Mouse (Mus musculus) heart, embryonic 14.5 days (tissue): ENCODE data around the gene Tmem260. TPM values are rescaled to one million over a fixed set of nuclear protein-coding genes. Genes with fewer than 3 reads are reported as not detected.

Experiments used
- ATAC-seq: fragments of 200-750 bp; cut with Nextera tagmentation; 2 replicates; pipeline ENCODE4 v1.8.0; 2017; ENCODE audit warnings: low read depth, moderate TSS enrichment; ENCODE audit not compliant: insufficient number of reproducible peaks, insufficient read depth, low FRiP score
- H3K27ac ChIP-seq, 2 experiments: fragments of 200-500 bp in 1 of 2; fragments of 300-500 bp in 1 of 2; sonication (generic) in 1 of 2; replicated peaks in 1 of 2; 2 replicates each; pipeline ENCODE4 v1.5.1; 2012 to 2014; ENCODE audit warnings: low read depth in 2 of 2, low read length in 2 of 2, control low read depth in 1 of 2, mild to moderate bottlenecking in 1 of 2, mixed read lengths in 1 of 2; ENCODE audit not compliant: control insufficient read depth in 1 of 2, insufficient read depth in 1 of 2
- H3K27me3 ChIP-seq: fragments of 300-500 bp; sonication (generic); 2 replicates; pipeline ENCODE4 v1.6.1; 2014; ENCODE audit warnings: mild to moderate bottlenecking, low read length, control low read depth; ENCODE audit not compliant: control insufficient read depth, insufficient read depth
- H3K36me3 ChIP-seq: fragments of 300-500 bp; sonication (generic); 2 replicates; pipeline ENCODE4 v1.6.1; 2014; ENCODE audit warnings: mild to moderate bottlenecking, control low read depth, low read length, mixed read lengths; ENCODE audit not compliant: control insufficient read depth, insufficient read depth
- H3K4me1 ChIP-seq, 2 experiments: fragments of 200-500 bp in 1 of 2; fragments of 300-500 bp in 1 of 2; sonication (generic) in 1 of 2; 2 replicates each; pipeline ENCODE4 v1.6.1; 2012 to 2014; ENCODE audit warnings: low read length in 2 of 2, control low read depth in 1 of 2, mixed read lengths in 1 of 2; ENCODE audit not compliant: control insufficient read depth in 2 of 2, insufficient read depth in 2 of 2
- H3K4me2 ChIP-seq: fragments of 300-500 bp; sonication (generic); 2 replicates; pipeline ENCODE4 v1.6.1; 2014; ENCODE audit warnings: mild to moderate bottlenecking, low read length
- H3K4me3 ChIP-seq, 2 experiments: fragments of 200-500 bp in 1 of 2; fragments of 300-500 bp in 1 of 2; sonication (generic) in 1 of 2; 2 replicates each; pipeline ENCODE4 v1.5.1; 2012 to 2014; ENCODE audit warnings: low read length in 2 of 2, mild to moderate bottlenecking in 2 of 2, control low read depth in 1 of 2, low read depth in 1 of 2, moderate library complexity in 1 of 2; ENCODE audit not compliant: control insufficient read depth in 1 of 2, insufficient read depth in 1 of 2
- H3K9ac ChIP-seq: fragments of 300-500 bp; sonication (generic); 2 replicates; pipeline ENCODE4 v1.6.1; 2014; ENCODE audit warnings: mild to moderate bottlenecking, low read length
- H3K9me3 ChIP-seq: fragments of 300-500 bp; sonication (generic); 2 replicates; pipeline ENCODE4 v1.6.1; 2016; ENCODE audit warnings: low read length, control low read depth; ENCODE audit not compliant: control insufficient read depth
- WGBS: fragments of 180-500 bp; shearing (Covaris S2); extraction: QIAGEN DNeasy Blood & Tissue Kit; methylation state at CpG from one replicate; pipeline ENCODE4 v1.1.7; 2014; 5-methylcytosine and 5-hydroxymethylcytosine counted together
- polyA plus RNA-seq: library from polyadenylated mRNA; unstranded; fragments of >200 nt; fragmentation: Nextera tagmentation; extraction: Ambion mirVana; gene quantifications from 2 replicates; pipeline ENCODE4 v1.2.1, GENCODE M21; 2014

Tmem260 gene
- 13.6 and 14.6 TPM in 2 replicates for polyA plus RNA-seq

GRCm38 (mm10) chr14:48445984-48446683, at the start of gene Tmem260:
Gene Tmem260 (plus strand): TSS chr14:48446124.
- no peaks in the 10 kb centered on the region for H3K27me3 ChIP-seq
- peak within 1 kb of the TSS; percentile 84 to 86 for H3K27ac ChIP-seq
- peak within 1 kb of the TSS; percentile 86 for H3K4me2 ChIP-seq
- H3K4me3 ChIP-seq, result peak within 1 kb of the TSS; percentile 75 to 84
- H3K4me1 ChIP-seq, result peaks cover 0 to 8% of the 10 kb centered on the region in 2 experiments; a peak in 2 of 4 replicates
- under 1% methylated on average over 62 of the region's 69 CpGs for WGBS
- H3K36me3 ChIP-seq, result no peaks in the 10 kb centered on the region
- H3K9ac ChIP-seq, result peak within 1 kb of the TSS; percentile 95
- peak; percentile 98 for ATAC-seq
- no peaks in the 10 kb centered on the region for H3K9me3 ChIP-seq

GRCm38 (mm10) chr14:48406086-48406485, 39.8 kb upstream of the Tmem260 start:
- Histone ChIP-seq H3K27ac (no peak overlapping the region), H3K9ac (no peak overlapping the region), H3K36me3 (no peaks in the 10 kb centered on the region), H3K4me3 (no peak overlapping the region), H3K4me1 (no peaks in the 10 kb centered on the region), H3K4me2 (no peak overlapping the region), H3K27me3 (no peaks in the 10 kb centered on the region), H3K9me3 (no peaks in the 10 kb centered on the region)
- 80% methylated on average over 13 of the region's 13 CpGs for WGBS
- ATAC-seq, result no peak

GRCm38 (mm10) chr14:48417064-48417463, 28.9 kb upstream of the Tmem260 start:
- no peak overlapping the region for H3K4me3 ChIP-seq
- H3K9me3 ChIP-seq, result no peaks in the 10 kb centered on the region
- no peak overlapping the region for H3K27ac ChIP-seq
- 77% methylated on average over 3 of the region's 3 CpGs for WGBS
- no peak for ATAC-seq
- H3K9ac ChIP-seq, result no peak overlapping the region
- H3K27me3 ChIP-seq, result no peaks in the 10 kb centered on the region
- H3K4me2 ChIP-seq, result no peak overlapping the region
- peaks cover 0 to 2% of the 10 kb centered on the region in 2 experiments; a peak in 2 of 4 replicates for H3K4me1 ChIP-seq
- no peaks in the 10 kb centered on the region for H3K36me3 ChIP-seq

- Histone ChIP-seq H3K9ac (no peak overlapping the region), H3K36me3 (no peaks in the 10 kb centered on the region), H3K27ac (no peak overlapping the region), H3K9me3 (no peaks in the 10 kb centered on the region), H3K4me2 (no peak overlapping the region), H3K27me3 (0 out of 2 replicates have a peak, but pooled peaks cover 2% of the 10 kb centered on the region), H3K4me3 (no peak overlapping the region), H3K4me1 (peaks cover 4 to 5% of the 10 kb centered on the region in 2 experiments; a peak in 3 of 4 replicates)
- no peak for ATAC-seq
- 64% methylated on average over 3 of the region's 3 CpGs for WGBS
Observed at GRCm38 (mm10) chr14:48418264-48418663, 27.7 kb upstream of the Tmem260 start.

GRCm38 (mm10) chr14:48418672-48419071, 27.3 kb upstream of the Tmem260 start:
- Histone ChIP-seq H3K36me3 (no peaks in the 10 kb centered on the region), H3K4me2 (no peak overlapping the region), H3K27ac (no peak overlapping the region), H3K9ac (no peak overlapping the region), H3K9me3 (no peaks in the 10 kb centered on the region), H3K4me1 (peaks cover 4 to 5% of the 10 kb centered on the region in 2 experiments; a peak in 3 of 4 replicates), H3K4me3 (no peak overlapping the region), H3K27me3 (0 out of 2 replicates have a peak, but pooled peaks cover 2% of the 10 kb centered on the region)
- ATAC-seq, result no peak
- 69% methylated on average over 5 of the region's 5 CpGs for WGBS

- Histone ChIP-seq H3K27me3 (0 out of 2 replicates have a peak, but pooled peaks cover 2% of the 10 kb centered on the region), H3K27ac (0 out of 4 replicates have a peak overlapping the region, but pooled peaks of 1 of the 2 experiments have one; percentile 6), H3K36me3 (no peaks in the 10 kb centered on the region), H3K4me1 (peaks cover 4 to 5% of the 10 kb centered on the region in 2 experiments; a peak in 3 of 4 replicates), H3K9me3 (no peaks in the 10 kb centered on the region), H3K9ac (no peak overlapping the region), H3K4me3 (peak overlapping the region in 1 of 2 experiments; percentile 5; a peak in 1 of 4 replicates), H3K4me2 (peak overlapping the region; percentile 54)
- no peak for ATAC-seq
- WGBS, result 8% methylated on average over 6 of the region's 6 CpGs
Observed at GRCm38 (mm10) chr14:48421476-48421875, 24.4 kb upstream of the Tmem260 start.

GRCm38 (mm10) chr14:48421996-48422395, 23.9 kb upstream of the Tmem260 start:
- H3K9ac ChIP-seq, result no peak overlapping the region
- H3K36me3 ChIP-seq, result no peaks in the 10 kb centered on the region
- 3% methylated on average over 6 of the region's 6 CpGs for WGBS
- peak overlapping the region; percentile 54 for H3K4me2 ChIP-seq
- H3K9me3 ChIP-seq, result no peaks in the 10 kb centered on the region
- 0 out of 4 replicates have a peak overlapping the region, but pooled peaks have one; percentile 6 to 26 for H3K27ac ChIP-seq
- peaks cover 4 to 5% of the 10 kb centered on the region in 2 experiments; a peak in 3 of 4 replicates for H3K4me1 ChIP-seq
- H3K27me3 ChIP-seq, result 0 out of 2 replicates have a peak, but pooled peaks cover 2% of the 10 kb centered on the region
- ATAC-seq, result peak; percentile 85
- peak overlapping the region in 1 of 2 experiments; percentile 5; a peak in 1 of 4 replicates for H3K4me3 ChIP-seq
